Mouse (Mus musculus) spleen, postnatal 36 days (tissue): ENCODE data around the gene Rnf208.
"Not testable (repeated sequence)": the region's sequence is repeated elsewhere in the genome, so short reads cannot be mapped to it uniquely, and the experiment has no call there.

Source experiments
- DNase-seq, 2 experiments: peaks; one replicate each; pipeline ENCODE4 v3.0.0; 2022; ENCODE audit warnings: low spot score in 2 of 2, mixed read lengths in 1 of 2

The Rnf208 gene

GRCm38 (mm10) chr2:25246183-25247072 lies 4.4 kb downstream of the Rnf208 start, which contains the start of gene AL732309.1:
AL732309.1 (minus strand) TSS chr2:25246863.
- no peak for DNase-seq

- DNase-seq = no peak
These were observed 10.3 kb downstream of the Rnf208 start for GRCm38 (mm10) chr2:25252331-25252730.

- peak; percentile 82 to 85 for DNase-seq
These were observed 13.3 kb downstream of the Rnf208 start, which contains the start of gene Tmem203 for GRCm38 (mm10) chr2:25255284-25255779. Tmem203 (plus strand) TSS chr2:25255439.

- DNase-seq = peak; percentile 66 to 73
These were observed 14.5 kb downstream of the Rnf208 start for GRCm38 (mm10) chr2:25256443-25257109.

GRCm38 (mm10) chr2:25257250-25257649 lies 15.2 kb downstream of the Rnf208 start:
- DNase-seq = not testable (repeated sequence)

- DNase-seq = no peak
These were observed 16.8 kb downstream of the Rnf208 start for GRCm38 (mm10) chr2:25258887-25259286.

GRCm38 (mm10) chr2:25261870-25262269 lies 19.8 kb downstream of the Rnf208 start:
- no peak for DNase-seq

- DNase-seq = peak; percentile 97 to 98
These were observed 20.3 kb downstream of the Rnf208 start, which contains the start of gene Tprn for GRCm38 (mm10) chr2:25262291-25262767. Tprn (plus strand) TSS chr2:25262618.

- peak; percentile 30 to 33 for DNase-seq
These were observed 21.0 kb downstream of the Rnf208 start for GRCm38 (mm10) chr2:25262795-25263622.

- DNase-seq = no peak
These were observed 21.7 kb downstream of the Rnf208 start for GRCm38 (mm10) chr2:25263623-25264285.

GRCm38 (mm10) chr2:25264286-25264660 lies 22.2 kb downstream of the Rnf208 start:
- no peak for DNase-seq

GRCm38 (mm10) chr2:25264851-25265250 lies 22.8 kb downstream of the Rnf208 start:
- no peak for DNase-seq

- DNase-seq = peak in 1 of 2 experiments; percentile 29
These were observed 24.0 kb downstream of the Rnf208 start for GRCm38 (mm10) chr2:25265897-25266656.

- no peak for DNase-seq
These were observed 24.7 kb downstream of the Rnf208 start for GRCm38 (mm10) chr2:25266720-25267119.

- DNase-seq = no peak
These were observed 25.2 kb downstream of the Rnf208 start for GRCm38 (mm10) chr2:25267241-25267640.

- no peak for DNase-seq
These were observed 25.8 kb downstream of the Rnf208 start for GRCm38 (mm10) chr2:25267746-25268309.

- DNase-seq = peak; percentile 96 to 98
These were observed 29.9 kb downstream of the Rnf208 start, which contains the start of the genes Ssna1 and Anapc2 for GRCm38 (mm10) chr2:25271827-25272511. Ssna1 (minus strand) TSS chr2:25272438. Anapc2 (plus strand) TSS chr2:25272478.

GRCm38 (mm10) chr2:25272515-25272914 lies 30.5 kb downstream of the Rnf208 start:
- no peak for DNase-seq

GRCm38 (mm10) chr2:25273010-25273409 lies 31.0 kb downstream of the Rnf208 start:
- no peak for DNase-seq
